Mouse (Mus musculus) telencephalon, adult 2 months (tissue): ENCODE measurements around the gene Dpm1.
A peak's percentile ranks its signal among the peaks of the same experiment; 100 is the strongest.

Experiments used
- DNase-seq: peaks from one replicate; pipeline ENCODE4 v3.0.0-alpha.2; 2011; ENCODE audit warnings: low read depth, low spot score

Gene Dpm1

GRCm38 (mm10) chr2:168230026-168230728 is at the start of gene Dpm1, which contains the start of the genes Gm20716 and Mocs3:
Dpm1 (minus strand) TSS chr2:168230591.
Gm20716 (minus strand) TSS chr2:168230364.
Mocs3 (plus strand) TSS chr2:168230622.
- peak; percentile 92 for DNase-seq

- no peak for DNase-seq
These were observed 44.1 kb upstream of the Dpm1 start for GRCm38 (mm10) chr2:168274374-168274935.

- no peak for DNase-seq
These were observed 43.0 kb upstream of the Dpm1 start for GRCm38 (mm10) chr2:168273387-168273786.

GRCm38 (mm10) chr2:168268033-168268432 is 37.6 kb upstream of the Dpm1 start:
- DNase-seq: no peak

GRCm38 (mm10) chr2:168260900-168261299 is 30.5 kb upstream of the Dpm1 start:
- DNase-seq: peak; percentile 71

- no peak for DNase-seq
These were observed 29.7 kb upstream of the Dpm1 start for GRCm38 (mm10) chr2:168260124-168260523.

GRCm38 (mm10) chr2:168259046-168259445 is 28.7 kb upstream of the Dpm1 start:
- no peak for DNase-seq

GRCm38 (mm10) chr2:168257188-168257587 is 26.8 kb upstream of the Dpm1 start:
- no peak for DNase-seq

- no peak for DNase-seq
These were observed 26.1 kb upstream of the Dpm1 start for GRCm38 (mm10) chr2:168256506-168256905.

- DNase-seq: peak; percentile 51
These were observed 23.4 kb upstream of the Dpm1 start for GRCm38 (mm10) chr2:168253822-168254221.

- DNase-seq: no peak
These were observed 22.4 kb upstream of the Dpm1 start for GRCm38 (mm10) chr2:168252639-168253292.

GRCm38 (mm10) chr2:168250270-168250669 is 19.9 kb upstream of the Dpm1 start:
- peak; percentile 58 for DNase-seq

GRCm38 (mm10) chr2:168248856-168249245 is 18.5 kb upstream of the Dpm1 start:
- DNase-seq: no peak

GRCm38 (mm10) chr2:168248167-168248855 is 17.9 kb upstream of the Dpm1 start:
- no peak for DNase-seq

GRCm38 (mm10) chr2:168245571-168245970 is 15.2 kb upstream of the Dpm1 start:
- no peak for DNase-seq

GRCm38 (mm10) chr2:168243278-168243677 is 12.9 kb upstream of the Dpm1 start:
- DNase-seq: no peak

GRCm38 (mm10) chr2:168242841-168243240 is 12.4 kb upstream of the Dpm1 start:
- no peak for DNase-seq

GRCm38 (mm10) chr2:168238335-168238734 is 7.9 kb upstream of the Dpm1 start:
- no peak for DNase-seq

- no peak for DNase-seq
These were observed 2.9 kb upstream of the Dpm1 start for GRCm38 (mm10) chr2:168233286-168233685.

GRCm38 (mm10) chr2:168231471-168231829 is 1.1 kb upstream of the Dpm1 start:
- no peak for DNase-seq

- DNase-seq: no peak
These were observed 531 bp upstream of the Dpm1 start for GRCm38 (mm10) chr2:168230773-168231470.
